Mouse (Mus musculus) heart, embryonic 12.5 days (tissue): ENCODE results near the gene Ppp1r36. TPM values are rescaled to one million over a fixed set of nuclear protein-coding genes. Genes with fewer than 3 reads are reported as not detected.
A peak's percentile ranks its signal among the peaks of the same experiment; 100 is the strongest.
"Not testable (repeated sequence)": the region's sequence is repeated elsewhere in the genome, so short reads cannot be mapped to it uniquely, and the experiment has no call there.

Experiments
- ATAC-seq: fragments of 200-750 bp; cut with Nextera tagmentation; 2 replicates; pipeline ENCODE4 v1.8.0; 2017; ENCODE audit warnings: moderate TSS enrichment, moderate library complexity; ENCODE audit not compliant: insufficient number of reproducible peaks, low FRiP score
- H3K27ac ChIP-seq: fragments of 300-500 bp; sonication (generic); 2 replicates; pipeline ENCODE4 v1.5.1; 2016; ENCODE audit warnings: mild to moderate bottlenecking, moderate library complexity; ENCODE audit not compliant: poor library complexity, severe bottlenecking
- H3K27me3 ChIP-seq: fragments of 300-500 bp; sonication (generic); replicated peaks from 2 replicates; pipeline ENCODE4 v1.6.1; 2016; ENCODE audit warnings: mild to moderate bottlenecking, moderate library complexity
- H3K36me3 ChIP-seq: fragments of 300-500 bp; sonication (generic); 2 replicates; pipeline ENCODE4 v1.6.1; 2016; ENCODE audit warnings: mild to moderate bottlenecking, moderate library complexity
- H3K4me1 ChIP-seq: fragments of 300-500 bp; sonication (generic); replicated peaks from 2 replicates; pipeline ENCODE4 v1.6.1; 2016; ENCODE audit warnings: mild to moderate bottlenecking
- H3K4me2 ChIP-seq: fragments of 300-500 bp; sonication (generic); 2 replicates; pipeline ENCODE4 v1.6.1; 2016; ENCODE audit warnings: mild to moderate bottlenecking, moderate library complexity
- H3K4me3 ChIP-seq: fragments of 300-500 bp; sonication (generic); 2 replicates; pipeline ENCODE4 v1.5.1; 2016; ENCODE audit warnings: mild to moderate bottlenecking
- H3K9ac ChIP-seq: fragments of 300-500 bp; sonication (generic); 2 replicates; pipeline ENCODE4 v1.6.1; 2016; ENCODE audit warnings: mild to moderate bottlenecking, moderate library complexity
- H3K9me3 ChIP-seq: fragments of 300-500 bp; sonication (generic); replicated peaks from 2 replicates; pipeline ENCODE4 v1.6.1; 2016; ENCODE audit warnings: mild to moderate bottlenecking, moderate library complexity
- WGBS: fragments of 180-500 bp; shearing (Covaris S2); methylation state at CpG from one replicate; pipeline ENCODE4 v1.1.7; 2016; 5-methylcytosine and 5-hydroxymethylcytosine counted together
- polyA plus RNA-seq: library from polyadenylated mRNA; unstranded; fragments of >200 nt; fragmentation: Nextera tagmentation; extraction: Ambion mirVana; gene quantifications from 2 replicates; pipeline ENCODE4 v1.2.1, GENCODE M21; 2016

Gene Ppp1r36
- polyA plus RNA-seq, 1 experiment from 2014 or later, result 2.8 TPM

GRCm38 (mm10) chr12:76418346-76418745 lies 1.0 kb downstream of the Ppp1r36 start:
- WGBS, result 86% methylated on average over 5 of the region's 5 CpGs

GRCm38 (mm10) chr12:76425256-76425655 lies 7.9 kb downstream of the Ppp1r36 start:
- Histone ChIP-seq H3K9ac (no peak overlapping the region), H3K4me2 (no peak overlapping the region), H3K27me3 (no peaks in the 10 kb centered on the region; the same call in 1 of the 2 replicates), H3K4me3 (no peak overlapping the region), H3K4me1 (peaks cover 9% of the 10 kb centered on the region), H3K9me3 (peaks cover 3% of the 10 kb centered on the region; the same call in 1 of the 2 replicates), H3K36me3 (no peaks in the 10 kb centered on the region), H3K27ac (no peak overlapping the region)
- 84% methylated on average over 3 of the region's 3 CpGs for WGBS
- no peak for ATAC-seq

More at GRCm38 (mm10) chr12:76418346-76418745, 1.0 kb downstream of the Ppp1r36 start:
- H3K9me3 ChIP-seq, result peaks cover 3% of the 10 kb centered on the region; the same call in 1 of the 2 replicates
- H3K27ac ChIP-seq, result no peak overlapping the region
- H3K4me2 ChIP-seq, result no peak overlapping the region
- no peak overlapping the region for H3K4me3 ChIP-seq
- no peak overlapping the region for H3K9ac ChIP-seq
- H3K36me3 ChIP-seq, result no peaks in the 10 kb centered on the region
- no peak for ATAC-seq
- H3K4me1 ChIP-seq, result peaks cover 5% of the 10 kb centered on the region; the same call in 1 of the 2 replicates
- H3K27me3 ChIP-seq, result no peaks in the 10 kb centered on the region

GRCm38 (mm10) chr12:76427546-76427945 lies 10.2 kb downstream of the Ppp1r36 start:
- no peak for ATAC-seq
- Histone ChIP-seq H3K4me2 (peak overlapping the region; percentile 34), H3K36me3 (no peaks in the 10 kb centered on the region), H3K27me3 (no peaks in the 10 kb centered on the region; the same call in 1 of the 2 replicates), H3K4me3 (no peak overlapping the region), H3K9me3 (peaks cover 3% of the 10 kb centered on the region; the same call in 1 of the 2 replicates), H3K4me1 (peaks cover 13% of the 10 kb centered on the region), H3K9ac (0 out of 2 replicates have a peak overlapping the region, but pooled peaks have one; percentile 45), H3K27ac (no peak overlapping the region)
- 47% methylated on average over 5 of the region's 5 CpGs for WGBS

DNA sequence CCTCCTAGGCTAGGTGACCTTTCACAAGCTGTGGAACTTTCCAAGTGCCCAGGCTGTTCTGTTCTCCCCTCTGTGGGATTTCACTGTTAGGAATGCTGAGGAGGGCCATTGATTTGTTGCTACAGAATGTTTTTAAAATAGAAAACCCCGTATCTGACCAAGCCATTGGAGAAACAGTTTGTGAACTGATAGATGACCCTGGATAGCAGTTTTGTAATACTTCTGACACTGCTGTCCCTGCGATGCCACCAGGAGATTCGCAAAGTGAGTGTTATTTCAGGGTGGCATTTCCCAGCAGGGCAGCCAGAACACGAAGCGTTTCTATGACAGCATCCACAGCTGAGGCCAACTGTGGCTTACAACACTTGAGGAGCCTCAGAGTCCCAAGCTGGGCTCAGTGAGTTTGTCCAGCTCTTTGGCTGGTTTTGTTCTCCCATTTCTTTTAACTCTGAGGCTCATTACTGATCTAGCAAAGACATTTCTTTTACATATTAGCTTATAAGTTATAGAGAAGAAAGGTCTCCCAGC lies 13.6 kb downstream of the Ppp1r36 start:
- Histone ChIP-seq H3K4me2 (no peak overlapping the region), H3K9ac (no peak overlapping the region), H3K4me1 (peaks cover 32% of the 10 kb centered on the region), H3K36me3 (no peaks in the 10 kb centered on the region), H3K27me3 (peaks cover 9% of the 10 kb centered on the region), H3K27ac (peak overlapping the region; percentile 18; the same call in 1 of the 2 replicates), H3K9me3 (no peaks in the 10 kb centered on the region), H3K4me3 (no peak overlapping the region)
- WGBS, result 34% methylated on average over 5 of the region's 5 CpGs
- no peak for ATAC-seq

GRCm38 (mm10) chr12:76431431-76431830 lies 14.1 kb downstream of the Ppp1r36 start:
- Histone ChIP-seq H3K9me3 (no peaks in the 10 kb centered on the region), H3K4me1 (peaks cover 32% of the 10 kb centered on the region), H3K4me3 (no peak overlapping the region), H3K27me3 (peaks cover 14% of the 10 kb centered on the region), H3K36me3 (no peaks in the 10 kb centered on the region), H3K4me2 (no peak overlapping the region), H3K27ac (no peak overlapping the region), H3K9ac (no peak overlapping the region)
- no peak for ATAC-seq
- 78% methylated on average over 6 of the region's 6 CpGs for WGBS

DNA sequence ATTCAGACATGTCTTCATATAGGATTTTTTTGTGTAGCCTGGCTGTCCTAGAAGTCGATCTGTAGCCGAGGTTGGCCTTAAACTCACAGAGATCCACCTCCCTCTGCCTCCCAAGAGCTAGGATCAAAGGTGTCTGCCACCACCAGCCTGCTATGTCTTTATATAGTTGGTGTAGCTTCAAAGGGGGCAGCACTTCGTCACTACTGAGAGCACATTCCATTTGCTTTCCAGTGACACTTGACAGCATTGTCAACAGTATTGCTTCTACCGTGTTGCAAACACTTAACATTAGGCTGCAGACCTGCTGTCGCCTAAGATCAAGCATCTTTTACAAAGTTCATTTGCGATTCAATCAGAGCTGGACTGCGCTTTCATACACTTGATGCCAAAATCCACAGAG lies 16.8 kb downstream of the Ppp1r36 start:
- H3K4me1 ChIP-seq, result peaks cover 24% of the 10 kb centered on the region
- no peaks in the 10 kb centered on the region for H3K36me3 ChIP-seq
- H3K27ac ChIP-seq, result no peak overlapping the region
- peak overlapping the region; percentile 80 for H3K4me2 ChIP-seq
- no peak for ATAC-seq
- no peak overlapping the region for H3K9ac ChIP-seq
- H3K9me3 ChIP-seq, result no peaks in the 10 kb centered on the region
- H3K27me3 ChIP-seq, result peaks cover 15% of the 10 kb centered on the region
- H3K4me3 ChIP-seq, result no peak overlapping the region
- 23% methylated on average over 7 of the region's 7 CpGs for WGBS

DNA sequence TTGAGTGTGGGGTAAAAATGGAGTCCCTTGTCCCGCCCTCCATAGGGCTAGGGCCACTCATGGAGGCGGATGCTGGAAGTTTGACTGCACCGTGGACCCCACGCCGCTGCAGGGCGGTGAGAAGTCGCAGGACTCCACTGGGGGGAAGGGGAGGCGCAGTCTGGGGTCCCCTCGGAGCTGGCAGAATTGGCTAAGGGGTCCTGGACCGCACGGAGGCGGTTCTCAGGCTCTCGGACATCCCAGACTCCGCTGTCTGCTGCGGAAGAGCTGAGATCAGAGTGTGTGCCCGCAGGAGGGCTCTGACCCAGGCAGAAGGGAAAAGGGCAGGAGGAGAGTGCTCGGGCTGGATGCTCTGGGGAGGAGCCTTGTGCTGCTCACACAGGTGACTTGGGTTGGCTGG lies 17.7 kb downstream of the Ppp1r36 start:
- ATAC-seq, result peak; percentile 33; the same call in 1 of the 2 replicates

DNA sequence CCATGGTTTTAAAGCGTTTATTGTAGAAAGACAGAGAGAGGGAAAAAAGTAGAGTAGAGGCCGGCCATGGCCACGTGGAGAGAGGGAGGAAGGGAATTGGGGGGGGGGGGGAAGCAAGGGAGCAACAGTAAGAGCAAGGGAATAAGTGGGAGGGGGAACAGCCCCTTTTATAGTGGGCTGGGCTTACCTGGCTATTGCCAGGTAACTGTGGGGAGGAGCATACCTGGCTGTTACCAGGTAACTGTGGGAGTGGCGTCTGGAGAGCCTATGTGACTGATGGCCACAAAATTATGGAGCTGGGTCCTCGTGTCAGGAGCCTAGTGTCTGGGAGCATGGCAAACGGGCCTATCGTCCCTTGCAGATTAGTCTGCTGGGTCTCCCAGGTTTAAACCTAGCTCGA lies 18.2 kb downstream of the Ppp1r36 start:
- ATAC-seq, result no peak
- Histone ChIP-seq H3K4me1 (peaks cover 24% of the 10 kb centered on the region), H3K4me2 (peak overlapping the region; percentile 80), H3K9ac (no peak overlapping the region), H3K27me3 (peaks cover 15% of the 10 kb centered on the region), H3K27ac (no peak overlapping the region), H3K36me3 (no peaks in the 10 kb centered on the region), H3K9me3 (no peaks in the 10 kb centered on the region), H3K4me3 (no peak overlapping the region)
- 44% methylated on average over 8 of the region's 8 CpGs for WGBS

More for the DNA sequence above, 17.7 kb downstream of the Ppp1r36 start:
- Histone ChIP-seq H3K4me3 (peak overlapping the region; percentile 49), H3K4me2 (peak overlapping the region; percentile 80), H3K4me1 (peaks cover 24% of the 10 kb centered on the region), H3K27me3 (peaks cover 15% of the 10 kb centered on the region), H3K36me3 (no peaks in the 10 kb centered on the region), H3K27ac (no peak overlapping the region), H3K9me3 (no peaks in the 10 kb centered on the region), H3K9ac (peak overlapping the region; percentile 65; the same call in 1 of the 2 replicates)
- 4% methylated on average over 17 of the region's 17 CpGs for WGBS

DNA sequence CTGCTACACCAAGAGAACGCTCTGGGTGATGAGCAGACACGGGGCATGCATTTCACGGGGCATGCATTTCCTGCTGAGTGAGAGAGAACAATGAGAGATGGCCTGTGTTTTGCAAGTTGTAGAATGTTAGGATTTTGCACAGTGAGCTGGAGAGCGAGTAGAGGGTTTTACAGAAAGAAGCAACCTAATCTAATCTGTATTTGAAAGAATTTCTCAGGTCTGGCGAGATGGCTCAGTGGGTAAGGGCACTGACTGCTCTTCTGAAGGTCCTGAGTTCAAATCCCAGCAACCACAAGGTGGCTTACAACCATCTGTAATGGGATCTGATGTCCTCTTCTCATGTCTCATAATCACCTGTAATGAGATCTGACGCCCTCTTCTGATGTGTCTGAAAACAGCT lies 26.1 kb downstream of the Ppp1r36 start:
- H3K9ac ChIP-seq, H3K4me2 ChIP-seq, H3K4me3 ChIP-seq, H3K4me1 ChIP-seq, H3K27me3 ChIP-seq, H3K27ac ChIP-seq, ATAC-seq, H3K36me3 ChIP-seq, H3K9me3 ChIP-seq: not testable (repeated sequence)
- WGBS, result 72% methylated on average over 6 of the region's 6 CpGs

GRCm38 (mm10) chr12:76444359-76444772 lies 27.0 kb downstream of the Ppp1r36 start:
- ATAC-seq, result no peak

GRCm38 (mm10) chr12:76444862-76445261 lies 27.5 kb downstream of the Ppp1r36 start:
- Histone ChIP-seq H3K4me3 (peak overlapping the region; percentile 14; the same call in 1 of the 2 replicates), H3K4me2 (peak overlapping the region; percentile 18; the same call in 1 of the 2 replicates), H3K9ac (no peak overlapping the region), H3K27me3 (no peaks in the 10 kb centered on the region), H3K4me1 (peaks cover 10% of the 10 kb centered on the region; the same call in 1 of the 2 replicates), H3K9me3 (no peaks in the 10 kb centered on the region), H3K36me3 (no peaks in the 10 kb centered on the region), H3K27ac (no peak overlapping the region)
- 76% methylated on average over 6 of the region's 6 CpGs for WGBS
- ATAC-seq, result no peak

More at GRCm38 (mm10) chr12:76444359-76444772, 27.0 kb downstream of the Ppp1r36 start:
- H3K4me3 ChIP-seq, result peak overlapping the region; percentile 14; the same call in 1 of the 2 replicates
- WGBS, result 50% methylated on average over 10 of the region's 10 CpGs
- H3K4me1 ChIP-seq, result peaks cover 10% of the 10 kb centered on the region; the same call in 1 of the 2 replicates
- no peaks in the 10 kb centered on the region for H3K27me3 ChIP-seq
- H3K27ac ChIP-seq, result no peak overlapping the region
- no peak overlapping the region for H3K9ac ChIP-seq
- H3K36me3 ChIP-seq, result no peaks in the 10 kb centered on the region
- peak overlapping the region; percentile 18; the same call in 1 of the 2 replicates for H3K4me2 ChIP-seq
- no peaks in the 10 kb centered on the region for H3K9me3 ChIP-seq
